Mouse (Mus musculus): ENCODE measurements at regions not wholly inside any gene's neighbourhood (a gene's known extent, or its start where the extent isn't known, plus 50 kb on each side); places are given as distances from the start of the nearest gene placed in this dataset.

DNA sequence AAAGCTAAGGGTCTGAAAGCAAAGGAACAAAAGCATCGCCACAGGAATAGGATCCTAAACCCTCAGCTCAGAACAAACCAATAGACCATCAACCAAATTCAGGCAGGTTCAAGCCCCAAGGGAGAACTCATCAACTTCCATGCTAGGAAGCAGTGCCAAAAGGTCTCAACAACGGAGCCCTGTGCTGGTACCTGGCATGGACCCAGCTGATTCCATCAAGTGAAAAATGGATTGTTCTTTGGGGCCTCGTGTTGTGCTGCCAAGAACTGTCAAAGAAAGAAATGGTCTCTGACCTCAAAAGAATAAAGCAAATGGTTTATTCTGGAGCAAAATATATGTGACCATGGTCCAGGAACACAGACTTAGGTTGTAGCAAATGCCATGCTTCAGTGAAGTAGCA lies 77.8 kb upstream of the Elmo1 start:
- peak; percentile 47 for DNase-seq
- 40% methylated on average over 3 of the region's 3 CpGs for WGBS
- no peak overlapping the region for H3K4me3 ChIP-seq (ENCODE audit: insufficient read depth, low read depth, low read length)
- H3K4me1 ChIP-seq (ENCODE audit: control insufficient read depth, insufficient read depth, low read length), result no peaks in the 10 kb centered on the region
- no peak overlapping the region for H3K27ac ChIP-seq (ENCODE audit: insufficient read depth, low read depth, low read length)
- TF ChIP-seq POLR2A (IDR thresholded peaks at IDR 0.05; ENCODE audit: low read depth, low read length), result no peak
- no peak for TF ChIP-seq CTCF (conservative IDR thresholded peaks at IDR 0.05; ENCODE audit: insufficient read depth, insufficient read length, low read depth, low read length)
- H3K36me3 ChIP-seq (ENCODE audit: control insufficient read depth, insufficient read depth, low read length), result no peaks in the 10 kb centered on the region
- no peaks in the 10 kb centered on the region; the same call in 1 of the 2 replicates for H3K27me3 ChIP-seq (replicated peaks; ENCODE audit: control insufficient read depth, insufficient read depth, low read length)

DNA sequence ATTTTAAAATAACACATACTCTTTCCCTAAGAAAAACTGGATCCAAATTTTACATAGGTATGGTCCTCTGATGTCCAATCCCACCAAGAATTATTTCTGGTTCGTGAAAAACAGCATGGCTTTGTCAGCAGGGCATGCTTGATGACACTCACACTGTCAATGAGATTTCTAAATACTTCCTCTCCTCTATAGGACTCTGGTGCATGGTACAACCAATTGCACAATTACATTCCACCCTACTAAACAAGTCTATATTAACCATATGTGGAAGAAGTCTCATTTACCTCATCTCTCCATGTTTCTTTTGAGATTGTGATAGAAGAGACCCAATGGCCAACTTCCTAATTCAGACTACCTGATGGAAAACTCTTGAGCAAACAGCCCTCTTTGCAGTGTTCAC lies 81.2 kb upstream of the Elmo1 start:
- WGBS, result 78% methylated on average over 1 of the region's 1 CpGs
- DNase-seq, result no peak
- no peak for TF ChIP-seq CTCF (conservative IDR thresholded peaks at IDR 0.05; ENCODE audit: insufficient read depth, insufficient read length, low read depth, low read length)
- TF ChIP-seq POLR2A (IDR thresholded peaks at IDR 0.05; ENCODE audit: low read depth, low read length), result no peak
- Histone ChIP-seq H3K36me3 (ENCODE audit: control insufficient read depth, insufficient read depth, low read length) (no peaks in the 10 kb centered on the region), H3K4me3 (ENCODE audit: insufficient read depth, low read depth, low read length) (no peak overlapping the region), H3K27me3 (replicated peaks; ENCODE audit: control insufficient read depth, insufficient read depth, low read length) (no peaks in the 10 kb centered on the region; the same call in 1 of the 2 replicates), H3K4me1 (ENCODE audit: control insufficient read depth, insufficient read depth, low read length) (no peaks in the 10 kb centered on the region), H3K27ac (ENCODE audit: insufficient read depth, low read depth, low read length) (no peak overlapping the region)

DNA sequence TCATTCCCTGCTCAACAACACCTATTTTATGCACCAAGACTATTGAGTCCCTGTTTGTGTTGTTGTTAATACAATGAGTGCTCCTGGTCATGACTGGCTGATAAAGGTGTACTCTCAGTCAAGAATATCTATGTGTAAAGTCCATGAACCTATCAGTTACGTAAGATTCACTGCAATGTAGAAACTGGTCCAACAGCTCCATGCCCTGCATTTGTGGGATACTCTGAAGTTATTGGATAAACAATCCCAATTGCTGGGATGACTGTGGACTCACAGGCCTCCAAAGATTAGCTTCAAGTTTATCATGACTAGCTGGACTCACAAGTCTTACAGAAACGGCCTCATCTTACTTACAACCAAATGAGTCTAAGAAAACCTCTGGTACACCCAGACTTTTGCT lies 82.8 kb upstream of the Elmo1 start:
- H3K4me3 ChIP-seq (ENCODE audit: insufficient read depth, low read depth, low read length), result no peak overlapping the region
- 94% methylated on average over 2 of the region's 2 CpGs for WGBS
- H3K4me1 ChIP-seq (ENCODE audit: control insufficient read depth, insufficient read depth, low read length), result no peaks in the 10 kb centered on the region
- H3K36me3 ChIP-seq (ENCODE audit: control insufficient read depth, insufficient read depth, low read length), result no peaks in the 10 kb centered on the region
- DNase-seq, result no peak
- TF ChIP-seq POLR2A (IDR thresholded peaks at IDR 0.05; ENCODE audit: low read depth, low read length) (no peak), CTCF (conservative IDR thresholded peaks at IDR 0.05; ENCODE audit: insufficient read depth, insufficient read length, low read depth, low read length) (no peak)
- H3K27ac ChIP-seq (ENCODE audit: insufficient read depth, low read depth, low read length), result no peak overlapping the region
- no peaks in the 10 kb centered on the region; the same call in 1 of the 2 replicates for H3K27me3 ChIP-seq (replicated peaks; ENCODE audit: control insufficient read depth, insufficient read depth, low read length)

GRCm38 (mm10) chr13:19997606-19998005 lies 92.8 kb upstream of the Elmo1 start:
- H3K27me3 ChIP-seq (replicated peaks; ENCODE audit: control insufficient read depth, insufficient read depth, low read length), result no peaks in the 10 kb centered on the region
- H3K27ac ChIP-seq (ENCODE audit: insufficient read depth, low read depth, low read length), result no peak overlapping the region
- H3K4me1 ChIP-seq (ENCODE audit: control insufficient read depth, insufficient read depth, low read length), result no peaks in the 10 kb centered on the region
- DNase-seq, result no peak
- no peak overlapping the region for H3K4me3 ChIP-seq (ENCODE audit: insufficient read depth, low read depth, low read length)
- WGBS, result 80% methylated on average over 2 of the region's 2 CpGs
- TF ChIP-seq CTCF (conservative IDR thresholded peaks at IDR 0.05; ENCODE audit: insufficient read depth, insufficient read length, low read depth, low read length), result no peak
- no peak for TF ChIP-seq POLR2A (IDR thresholded peaks at IDR 0.05; ENCODE audit: low read depth, low read length)
- no peaks in the 10 kb centered on the region for H3K36me3 ChIP-seq (ENCODE audit: control insufficient read depth, insufficient read depth, low read length)

- no peak for DNase-seq
Observed at GRCm38 (mm10) chr13:19975621-19976020, 114.8 kb upstream of the Elmo1 start.

DNA sequence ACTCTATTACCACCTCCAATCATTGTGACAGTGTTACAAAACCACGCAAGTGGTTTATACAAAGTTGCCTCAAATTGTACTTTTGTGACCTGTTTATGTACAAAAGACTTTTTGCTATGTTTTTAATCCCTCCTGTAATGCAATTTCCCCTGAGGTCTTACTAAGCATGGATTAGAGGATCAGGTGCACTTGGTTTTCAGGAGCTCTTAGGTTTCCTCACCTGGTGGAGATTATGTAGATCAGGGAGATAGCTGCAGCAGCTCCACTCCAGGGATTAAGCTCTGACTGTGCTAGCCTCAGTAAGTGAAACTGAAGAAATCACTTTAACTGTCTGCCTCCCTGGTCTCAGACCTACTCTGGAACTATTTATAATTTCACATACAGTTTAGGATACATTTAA lies 123.8 kb upstream of the Elmo1 start:
- no peak for DNase-seq
- H3K4me3 ChIP-seq (ENCODE audit: insufficient read depth, low read depth, low read length), result no peak overlapping the region
- H3K27ac ChIP-seq (ENCODE audit: insufficient read depth, low read depth, low read length), result no peak overlapping the region
- TF ChIP-seq CTCF (conservative IDR thresholded peaks at IDR 0.05; ENCODE audit: insufficient read depth, insufficient read length, low read depth, low read length), result no peak
- no peak for TF ChIP-seq POLR2A (IDR thresholded peaks at IDR 0.05; ENCODE audit: low read depth, low read length)
- no peaks in the 10 kb centered on the region for H3K36me3 ChIP-seq (ENCODE audit: control insufficient read depth, insufficient read depth, low read length)
- H3K27me3 ChIP-seq (replicated peaks; ENCODE audit: control insufficient read depth, insufficient read depth, low read length), result no peaks in the 10 kb centered on the region
- WGBS, result 93% methylated on average over 1 of the region's 1 CpGs
- H3K4me1 ChIP-seq (ENCODE audit: control insufficient read depth, insufficient read depth, low read length), result no peaks in the 10 kb centered on the region

More at GRCm38 (mm10) chr13:19975621-19976020, 114.8 kb upstream of the Elmo1 start:
- no peaks in the 10 kb centered on the region for H3K4me1 ChIP-seq (ENCODE audit: control insufficient read depth, insufficient read depth, low read length)
- no peaks in the 10 kb centered on the region for H3K36me3 ChIP-seq (ENCODE audit: control insufficient read depth, insufficient read depth, low read length)
- TF ChIP-seq POLR2A (IDR thresholded peaks at IDR 0.05; ENCODE audit: low read depth, low read length) (no peak), CTCF (conservative IDR thresholded peaks at IDR 0.05; ENCODE audit: insufficient read depth, insufficient read length, low read depth, low read length) (no peak)
- H3K27me3 ChIP-seq (replicated peaks; ENCODE audit: control insufficient read depth, insufficient read depth, low read length), result no peaks in the 10 kb centered on the region
- H3K4me3 ChIP-seq (ENCODE audit: insufficient read depth, low read depth, low read length), result no peak overlapping the region
- H3K27ac ChIP-seq (ENCODE audit: insufficient read depth, low read depth, low read length), result no peak overlapping the region

GRCm38 (mm10) chr13:19963031-19963430 lies 127.4 kb upstream of the Elmo1 start:
- DNase-seq, result no peak
- TF ChIP-seq CTCF (conservative IDR thresholded peaks at IDR 0.05; ENCODE audit: insufficient read depth, insufficient read length, low read depth, low read length) (no peak), POLR2A (IDR thresholded peaks at IDR 0.05; ENCODE audit: low read depth, low read length) (no peak)
- Histone ChIP-seq H3K27ac (ENCODE audit: insufficient read depth, low read depth, low read length) (no peak overlapping the region), H3K36me3 (ENCODE audit: control insufficient read depth, insufficient read depth, low read length) (no peaks in the 10 kb centered on the region), H3K4me1 (ENCODE audit: control insufficient read depth, insufficient read depth, low read length) (no peaks in the 10 kb centered on the region), H3K27me3 (replicated peaks; ENCODE audit: control insufficient read depth, insufficient read depth, low read length) (no peaks in the 10 kb centered on the region), H3K4me3 (ENCODE audit: insufficient read depth, low read depth, low read length) (no peak overlapping the region)
- 47% methylated on average over 3 of the region's 3 CpGs for WGBS

GRCm38 (mm10) chr13:19928761-19929160 lies 104.7 kb upstream of the Gpr141 start:
- no peak overlapping the region for H3K27ac ChIP-seq (ENCODE audit: insufficient read depth, low read depth, low read length)
- TF ChIP-seq CTCF (conservative IDR thresholded peaks at IDR 0.05; ENCODE audit: insufficient read depth, insufficient read length, low read depth, low read length) (no peak), POLR2A (IDR thresholded peaks at IDR 0.05; ENCODE audit: low read depth, low read length) (no peak)
- H3K4me1 ChIP-seq (ENCODE audit: control insufficient read depth, insufficient read depth, low read length), result no peaks in the 10 kb centered on the region
- no peak overlapping the region for H3K4me3 ChIP-seq (ENCODE audit: insufficient read depth, low read depth, low read length)
- no peaks in the 10 kb centered on the region for H3K36me3 ChIP-seq (ENCODE audit: control insufficient read depth, insufficient read depth, low read length)
- 96% methylated on average over 6 of the region's 6 CpGs for WGBS
- DNase-seq, result no peak
- H3K27me3 ChIP-seq (replicated peaks; ENCODE audit: control insufficient read depth, insufficient read depth, low read length), result no peaks in the 10 kb centered on the region
